Mouse (Mus musculus) myocyte (in vitro differentiated cells): Measurements from ENCODE around the gene Filip1.

Source experiments
- CEBPB ChIP-seq: IDR thresholded peaks from 2 replicates; pipeline ENCODE4 v1.6.1; 2011; ENCODE audit warnings: mild to moderate bottlenecking, moderate library complexity; ENCODE audit not compliant: poor library complexity, insufficient read depth, severe bottlenecking
- E2F4 ChIP-seq: IDR thresholded peaks from one replicate; pipeline ENCODE4 v1.6.1; 2011; ENCODE audit warnings: mild to moderate bottlenecking, control low read depth, moderate library complexity; ENCODE audit not compliant: insufficient read depth
- POLR2A ChIP-seq: IDR thresholded peaks from one replicate; pipeline ENCODE4 v1.6.1; 2011; ENCODE audit warnings: low read depth, mild to moderate bottlenecking, control low read depth, moderate library complexity; ENCODE audit not compliant: insufficient read length
- POLR2AphosphoS2 ChIP-seq: IDR thresholded peaks from one replicate; pipeline ENCODE4 v1.6.1; 2011; ENCODE audit warnings: low read depth, control low read depth; ENCODE audit not compliant: insufficient read length
- SRF ChIP-seq: IDR thresholded peaks from one replicate; pipeline ENCODE4 v1.6.1; 2011; ENCODE audit warnings: low read depth; ENCODE audit not compliant: control insufficient read depth, insufficient read length

DNA sequence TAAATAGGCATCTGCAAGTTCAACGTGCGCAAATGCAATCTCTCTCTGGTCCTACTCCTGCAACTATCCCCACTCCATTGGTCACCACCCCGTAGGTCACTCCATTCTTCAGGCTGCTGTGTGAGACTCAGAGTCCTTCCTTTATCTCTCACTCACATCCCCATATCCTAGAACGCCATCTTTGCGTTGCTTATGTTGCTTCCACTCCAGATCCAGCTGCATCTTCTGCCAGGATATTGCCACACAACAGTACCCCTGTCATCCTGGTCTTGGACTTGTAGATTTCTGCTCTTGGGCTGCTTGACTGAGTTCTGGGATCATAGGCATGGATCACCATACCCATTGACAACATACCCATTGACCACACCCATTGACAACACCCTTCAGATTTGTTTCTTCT lies 62.0 kb downstream of the Filip1 start:
- no peak for TF ChIP-seq CEBPB
- no peak for TF ChIP-seq POLR2A
- TF ChIP-seq SRF = no peak
- no peak for TF ChIP-seq POLR2AphosphoS2
- no peak for TF ChIP-seq E2F4
